8 mouse cellular contexts compared by ENCODE assay signal in the genomic region with DNA sequence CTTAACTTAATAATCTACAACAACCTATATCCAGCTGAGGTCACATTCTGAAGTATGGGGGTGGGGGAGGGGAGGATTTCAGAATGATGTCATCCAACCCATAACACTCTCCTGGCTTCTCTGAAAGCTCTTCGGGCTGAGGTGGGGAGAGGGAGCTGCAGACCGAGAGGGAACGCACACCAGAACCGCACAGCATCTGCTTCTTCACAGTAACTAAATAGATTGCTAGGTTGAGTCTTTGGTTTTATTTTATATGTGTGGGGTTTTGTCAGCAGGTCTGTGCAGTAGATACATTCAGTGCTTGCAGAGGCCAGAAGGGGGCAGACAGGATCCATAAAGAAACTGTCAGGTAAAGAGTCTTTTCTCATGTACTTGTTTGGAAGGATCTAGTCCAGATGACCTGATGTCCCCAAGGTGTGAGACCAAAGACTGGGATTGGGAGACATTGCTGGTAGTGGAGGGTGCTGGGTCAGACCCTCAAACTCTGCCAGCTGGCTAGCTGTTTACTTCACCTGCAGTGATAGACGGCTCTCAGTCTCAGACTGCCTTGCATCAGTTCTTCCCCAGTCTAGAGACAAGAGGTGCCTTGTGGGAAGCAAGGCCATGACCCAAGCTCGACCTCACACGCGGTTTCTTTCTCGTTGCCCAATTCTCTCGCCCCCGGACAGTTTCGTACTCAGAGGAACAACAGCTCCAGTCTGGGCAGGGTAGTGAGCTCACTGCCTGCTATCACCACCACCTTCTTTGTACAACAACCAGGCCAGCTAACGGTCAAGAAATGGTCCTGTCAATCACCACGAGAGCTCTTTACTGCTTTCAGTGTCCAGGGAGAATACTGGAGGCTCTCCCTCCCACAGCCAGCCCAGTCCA.
DNase-seq lines count a peak whose midpoint lies in the region; ATAC-seq and TF ChIP-seq lines count a peak whose summit lies in the region.

No protein-coding gene starts in this region.

- no peak overlapping the region for H3K9ac ChIP-seq in lung, embryonic 15.5 days
- no peak overlapping the region for H3K9ac ChIP-seq in lung, postnatal 0 days (replicated peaks; ENCODE audit: low read depth)

- H3K27me3 ChIP-seq in lung, embryonic 15.5 days, result no peaks in the 10 kb centered on the region
- H3K27me3 ChIP-seq in lung, postnatal 0 days (replicated peaks; ENCODE audit: insufficient read depth, low read length), result no peaks in the 10 kb centered on the region

- no peak overlapping the region for H3K4me2 ChIP-seq in lung, embryonic 15.5 days
- no peak overlapping the region for H3K4me2 ChIP-seq in lung, postnatal 0 days (replicated peaks; ENCODE audit: low read depth, low read length)

- ATAC-seq in lung, embryonic 15.5 days (ENCODE audit: borderline replicate concordance, extremely low read depth, low FRiP score, low TSS enrichment), result peak; percentile 13; the same call in 1 of the 2 replicates
- peak; percentile 27 for ATAC-seq in lung, postnatal 0 days
- no peak for ATAC-seq in megakaryocyte-erythroid progenitor cell, adult 5-6 weeks (replicated peaks; ENCODE audit: low FRiP score, low TSS enrichment, poor library complexity, severe bottlenecking)

- no peaks in the 10 kb centered on the region for H3K9me3 ChIP-seq in lung, embryonic 15.5 days
- H3K9me3 ChIP-seq in lung, postnatal 0 days (ENCODE audit: low read length), result no peaks in the 10 kb centered on the region

- no peak overlapping the region for H3K27ac ChIP-seq in lung, embryonic 15.5 days
- peak overlapping the region; percentile 43; the same call in 1 of the 2 replicates for H3K27ac ChIP-seq in lung, postnatal 0 days (ENCODE audit: low read length)

- TF ChIP-seq CTCF in lung, postnatal 0 days (IDR thresholded peaks at IDR 0.05), result peak; percentile 56

- no peak overlapping the region for H3K4me3 ChIP-seq in lung, embryonic 15.5 days
- no peak overlapping the region for H3K4me3 ChIP-seq in lung, postnatal 0 days (ENCODE audit: low read depth, low read length)

- no peak for DNase-seq in lung, postnatal 25 days (ENCODE audit: low spot score)
- DNase-seq in embryo, embryonic 11 days, result peak; percentile 47
- DNase-seq in induced T-regulatory cell, adult 2 months (ENCODE audit: low read depth), result peak; percentile 28
- peak; percentile 46 for DNase-seq in lung, postnatal 0 days (ENCODE audit: low spot score)
- no peak for DNase-seq in frontal cortex, postnatal 36 days (ENCODE audit: low spot score in 2 of 2)
- DNase-seq in thymus, postnatal 36 days, result no peak

- H3K36me3 ChIP-seq in lung, embryonic 15.5 days, result no peaks in the 10 kb centered on the region
- no peaks in the 10 kb centered on the region for H3K36me3 ChIP-seq in lung, postnatal 0 days (ENCODE audit: insufficient read depth, low read length)

- WGBS in lung, embryonic 15.5 days, result 55% methylated on average over 14 of the region's 14 CpGs
- WGBS in lung, postnatal 0 days, result 54% methylated on average over 14 of the region's 14 CpGs

- no peak for TF ChIP-seq EP300 in lung, postnatal 0 days (IDR thresholded peaks at IDR 0.05)

- H3K4me1 ChIP-seq in lung, embryonic 15.5 days, result peaks cover 42% of the 10 kb centered on the region
- H3K4me1 ChIP-seq in lung, postnatal 0 days (ENCODE audit: insufficient read depth, low read depth, low read length), result peaks cover 22% of the 10 kb centered on the region

Comparison
In these comparisons a context has a peak if more than half of its experiments do, and no peak if none do; other contexts are left out.
1. DNase-seq: peak in embryo, embryonic 11 days (single experiment), induced T-regulatory cell, adult 2 months (single experiment) and lung, postnatal 0 days (single experiment); none in lung, postnatal 25 days (single experiment), frontal cortex, postnatal 36 days (0 of 2) and thymus, postnatal 36 days (0 of 2).